Mouse (Mus musculus) intestine, embryonic 16.5 days (tissue): Measurements from ENCODE around the gene Mapk8ip1. TPM values are rescaled to one million over a fixed set of nuclear protein-coding genes. Genes with fewer than 3 reads are reported as not detected.

Experiments
- ATAC-seq: fragments of 200-750 bp; cut with Nextera tagmentation; 2 replicates; pipeline ENCODE4 v1.8.0; 2017; ENCODE audit warnings: moderate TSS enrichment, moderate library complexity
- H3K27ac ChIP-seq: fragments of 300-500 bp; sonication (generic); 2 replicates; pipeline ENCODE4 v1.5.1; 2014; ENCODE audit warnings: mild to moderate bottlenecking, low read length
- H3K27me3 ChIP-seq: fragments of 300-500 bp; sonication (generic); replicated peaks from 2 replicates; pipeline ENCODE4 v1.6.1; 2014; ENCODE audit warnings: low read length, control low read depth, mixed read lengths; ENCODE audit not compliant: control insufficient read depth, insufficient read depth
- H3K36me3 ChIP-seq: fragments of 300-500 bp; sonication (generic); 2 replicates; pipeline ENCODE4 v1.6.1; 2014; ENCODE audit warnings: low read length, control low read depth; ENCODE audit not compliant: control insufficient read depth, insufficient read depth
- H3K4me1 ChIP-seq: fragments of 300-500 bp; sonication (generic); 2 replicates; pipeline ENCODE4 v1.6.1; 2014; ENCODE audit warnings: low read length, control low read depth, mixed read lengths; ENCODE audit not compliant: control insufficient read depth, insufficient read depth
- H3K4me2 ChIP-seq: fragments of 300-500 bp; sonication (generic); 2 replicates; pipeline ENCODE4 v1.6.1; 2014; ENCODE audit warnings: low read depth, low read length, control low read depth
- H3K4me3 ChIP-seq: fragments of 300-500 bp; sonication (generic); 2 replicates; pipeline ENCODE4 v1.5.1; 2014; ENCODE audit warnings: mild to moderate bottlenecking, low read length
- H3K9ac ChIP-seq: fragments of 300-500 bp; sonication (generic); 2 replicates; pipeline ENCODE4 v1.6.1; 2014; ENCODE audit warnings: low read depth, low read length
- H3K9me3 ChIP-seq: fragments of 300-500 bp; sonication (generic); 2 replicates; pipeline ENCODE4 v1.6.1; 2016; ENCODE audit warnings: low read length, control low read depth; ENCODE audit not compliant: control insufficient read depth
- WGBS: fragments of 180-500 bp; shearing (Covaris S2); extraction: QIAGEN DNeasy Blood & Tissue Kit; methylation state at CpG from one replicate; pipeline ENCODE4 v1.1.7; 2014; 5-methylcytosine and 5-hydroxymethylcytosine counted together
- polyA plus RNA-seq: library from polyadenylated mRNA; unstranded; fragments of >200 nt; fragmentation: Nextera tagmentation; extraction: Ambion mirVana; gene quantifications from 2 replicates; pipeline ENCODE4 v1.2.1, GENCODE M21; 2015

Mapk8ip1 gene
- polyA plus RNA-seq, 1 experiment from 2014 or later = 10.6 TPM

DNA sequence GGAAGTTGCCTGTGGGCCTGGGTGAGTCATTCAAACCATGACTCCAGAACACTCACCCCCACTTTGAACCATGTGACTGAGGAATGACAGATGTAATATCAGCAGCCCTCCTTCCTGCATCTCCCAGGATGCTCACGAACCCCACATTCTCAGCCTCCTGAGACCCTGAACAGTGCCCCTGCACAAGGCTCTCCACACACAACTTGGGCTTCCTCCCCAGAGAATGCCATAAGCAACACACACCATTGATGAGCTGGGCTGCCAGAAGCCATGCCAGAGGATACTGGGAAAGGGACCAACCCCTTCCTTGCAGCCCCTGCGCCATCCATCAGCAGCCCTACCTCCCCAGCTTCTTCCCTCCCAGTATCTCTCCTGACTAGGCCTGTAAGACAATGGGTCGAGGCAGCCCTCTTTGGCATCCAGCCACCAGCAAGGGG lies 13.0 kb downstream of the Mapk8ip1 start:
- Histone ChIP-seq H3K36me3 (0 out of 2 replicates have a peak, but pooled peaks cover 3% of the 10 kb centered on the region), H3K9ac (peak overlapping the region; percentile 63), H3K4me2 (peak overlapping the region; percentile 64), H3K9me3 (no peaks in the 10 kb centered on the region), H3K27me3 (no peaks in the 10 kb centered on the region), H3K27ac (no peak overlapping the region), H3K4me3 (peak overlapping the region; percentile 60), H3K4me1 (peaks cover 30% of the 10 kb centered on the region)
- no peak for ATAC-seq
- 51% methylated on average over 3 of the region's 3 CpGs for WGBS

DNA sequence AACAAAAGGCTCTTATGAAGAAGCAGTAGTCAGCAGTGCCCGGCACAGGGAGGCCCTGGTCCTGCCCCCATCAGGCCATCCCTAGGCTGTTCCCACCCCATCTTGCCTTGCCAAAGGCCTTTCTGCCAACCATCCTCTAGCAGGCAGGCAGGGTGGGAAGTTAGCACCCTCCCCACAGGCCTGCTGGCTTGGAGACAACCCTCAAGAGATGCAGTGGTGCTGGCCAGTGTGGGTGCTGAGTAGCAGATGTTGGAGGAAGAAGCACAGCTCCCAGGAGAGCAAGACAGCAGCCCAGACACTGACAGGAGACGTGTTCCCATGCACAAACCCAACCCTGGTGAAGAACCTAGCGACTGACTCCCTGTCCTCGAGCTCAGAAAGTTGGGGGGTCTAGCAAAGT lies 13.4 kb downstream of the Mapk8ip1 start:
- Histone ChIP-seq H3K27ac (no peak overlapping the region), H3K27me3 (no peaks in the 10 kb centered on the region), H3K36me3 (0 out of 2 replicates have a peak, but pooled peaks cover 3% of the 10 kb centered on the region), H3K9ac (no peak overlapping the region), H3K9me3 (no peaks in the 10 kb centered on the region), H3K4me2 (no peak overlapping the region), H3K4me3 (no peak overlapping the region), H3K4me1 (peaks cover 30% of the 10 kb centered on the region)
- 78% methylated on average over 4 of the region's 4 CpGs for WGBS
- ATAC-seq = no peak

DNA sequence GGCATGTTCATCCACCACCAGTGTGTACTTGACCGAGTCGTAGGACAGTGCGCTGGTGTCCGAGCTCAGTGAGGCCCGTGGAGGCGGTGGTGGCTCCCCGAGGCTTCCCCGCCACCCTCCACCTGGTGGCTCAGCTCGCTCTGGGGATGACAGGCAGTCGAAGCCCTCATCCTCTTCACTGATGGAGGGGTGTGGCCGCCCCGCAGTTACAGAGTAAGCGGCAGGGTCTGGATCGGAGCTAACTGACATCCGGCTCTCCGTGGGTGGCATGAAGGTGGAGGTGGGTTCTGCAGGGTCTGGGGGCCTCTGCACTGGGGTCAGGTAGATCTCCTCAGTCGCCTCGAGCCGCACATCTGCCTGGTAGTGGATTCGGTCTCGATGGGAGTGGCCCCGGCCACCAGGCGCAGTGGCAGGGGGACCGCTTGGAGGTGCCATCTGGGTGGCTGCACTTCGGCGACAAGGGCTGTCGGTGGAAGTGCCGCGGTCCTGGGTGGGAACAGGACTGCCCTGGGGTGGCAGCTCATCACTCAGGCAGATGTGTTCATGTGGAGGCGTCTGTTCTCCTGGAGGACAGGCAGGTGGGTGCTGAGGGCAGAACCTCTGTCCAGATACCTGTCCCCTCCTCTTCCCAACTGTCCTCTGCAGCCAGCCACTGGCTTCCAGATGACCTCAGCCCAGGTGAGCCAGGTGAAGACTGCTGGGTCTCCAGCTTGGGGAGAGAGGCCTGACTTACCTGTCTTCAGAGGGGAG lies 14.1 kb downstream of the Mapk8ip1 start:
- H3K9ac ChIP-seq = no peak overlapping the region
- peaks cover 25% of the 10 kb centered on the region for H3K4me1 ChIP-seq
- no peak for ATAC-seq
- H3K36me3 ChIP-seq = 0 out of 2 replicates have a peak, but pooled peaks cover 3% of the 10 kb centered on the region
- H3K4me3 ChIP-seq = no peak overlapping the region
- no peak overlapping the region for H3K4me2 ChIP-seq
- no peaks in the 10 kb centered on the region for H3K27me3 ChIP-seq
- H3K27ac ChIP-seq = no peak overlapping the region
- WGBS = 91% methylated on average over 30 of the region's 30 CpGs
- no peaks in the 10 kb centered on the region for H3K9me3 ChIP-seq

DNA sequence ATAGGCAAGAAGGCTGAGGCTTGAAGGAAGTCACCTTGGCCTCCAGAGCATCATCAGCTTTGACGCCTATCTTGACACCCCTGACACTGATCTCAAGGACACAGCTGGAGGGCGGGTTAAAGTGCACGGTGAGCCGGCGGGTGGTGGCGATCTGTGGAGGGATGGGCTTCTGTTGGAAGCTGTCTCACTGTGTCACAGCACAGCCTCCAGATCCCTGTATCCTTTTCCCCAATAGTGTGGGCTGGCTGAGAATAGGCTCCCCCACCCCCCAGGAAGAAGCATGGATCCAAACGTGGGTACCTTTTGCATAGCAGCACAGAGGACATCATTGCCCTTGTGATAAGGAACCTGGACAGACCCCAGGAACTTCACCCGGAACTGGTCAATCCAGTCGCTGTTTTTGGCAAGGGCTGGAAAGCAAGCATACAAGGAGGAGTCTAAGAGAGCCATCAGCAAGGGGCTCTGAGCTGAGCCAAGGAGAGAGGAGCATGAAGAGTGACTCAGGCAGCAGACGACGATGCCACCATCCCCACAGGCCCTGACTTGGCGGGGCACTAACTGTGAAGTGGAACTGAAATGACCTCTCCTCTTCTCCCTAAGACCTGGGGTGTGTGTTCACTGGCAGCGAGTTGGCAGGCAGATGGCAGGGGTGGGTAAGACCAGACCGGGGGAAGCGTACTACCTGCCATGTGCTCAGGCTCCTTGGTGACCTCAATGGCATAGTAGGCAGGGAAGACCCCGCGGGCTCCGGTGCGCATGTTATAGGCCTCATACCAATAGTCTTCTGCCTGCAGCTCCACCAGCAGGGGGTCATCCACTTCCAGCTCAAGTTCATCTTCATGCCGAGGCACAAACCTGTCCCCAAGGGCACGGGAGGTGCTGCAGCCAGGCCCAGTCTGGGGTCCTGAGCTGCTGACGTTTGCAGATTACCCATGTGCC lies 15.7 kb downstream of the Mapk8ip1 start:
- Histone ChIP-seq H3K27me3 (no peaks in the 10 kb centered on the region), H3K27ac (no peak overlapping the region), H3K4me3 (no peak overlapping the region), H3K9ac (no peak overlapping the region), H3K4me1 (peaks cover 16% of the 10 kb centered on the region), H3K4me2 (no peak overlapping the region), H3K9me3 (no peaks in the 10 kb centered on the region), H3K36me3 (0 out of 2 replicates have a peak, but pooled peaks cover 3% of the 10 kb centered on the region)
- 83% methylated on average over 22 of the region's 22 CpGs for WGBS
- no peak for ATAC-seq

DNA sequence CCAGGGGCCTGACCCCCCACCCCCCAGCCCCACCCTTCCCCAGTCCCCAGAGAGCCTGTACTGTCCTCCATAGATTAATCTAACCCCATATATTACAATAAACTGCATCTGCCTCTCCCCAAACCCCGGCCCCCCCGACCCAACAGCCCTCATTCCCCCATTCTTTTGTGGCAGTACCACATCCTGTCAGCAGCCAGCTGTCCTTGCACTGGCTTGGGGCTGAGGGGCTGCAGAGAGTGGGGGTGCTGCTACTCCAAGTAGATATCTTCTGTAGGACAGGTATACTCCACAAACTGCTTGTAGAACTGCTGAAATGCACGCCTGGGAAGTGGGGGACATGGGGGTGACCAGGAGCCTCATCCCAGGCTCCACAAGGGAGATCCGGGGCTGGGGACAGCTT lies 17.0 kb downstream of the Mapk8ip1 start:
- no peak overlapping the region for H3K27ac ChIP-seq
- no peaks in the 10 kb centered on the region for H3K27me3 ChIP-seq
- peaks cover 12% of the 10 kb centered on the region for H3K4me1 ChIP-seq
- peaks cover 7% of the 10 kb centered on the region; the same call in 1 of the 2 replicates for H3K36me3 ChIP-seq
- no peak overlapping the region for H3K4me2 ChIP-seq
- WGBS = 71% methylated on average over 4 of the region's 4 CpGs
- no peak for ATAC-seq
- no peaks in the 10 kb centered on the region for H3K9me3 ChIP-seq
- H3K9ac ChIP-seq = no peak overlapping the region
- H3K4me3 ChIP-seq = no peak overlapping the region

DNA sequence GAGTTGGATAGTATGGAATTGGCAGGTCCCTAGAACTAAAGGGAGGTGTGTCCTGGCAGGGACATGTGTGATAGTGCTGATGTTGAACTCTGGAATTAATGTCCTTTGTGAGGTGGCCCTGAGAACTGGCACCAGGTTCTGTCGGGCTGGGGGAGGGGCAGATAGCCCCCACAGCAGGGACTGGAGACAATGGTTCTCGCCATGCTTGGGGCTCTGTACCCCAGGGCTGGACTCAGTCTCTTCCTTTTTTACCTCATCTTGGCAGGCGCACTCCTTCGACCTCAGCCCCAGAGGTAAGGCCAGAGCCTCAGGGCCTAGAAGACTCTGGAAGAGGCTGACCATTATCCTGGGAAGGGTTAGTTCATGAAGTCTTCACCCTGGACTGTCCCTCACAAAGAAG lies 18.3 kb downstream of the Mapk8ip1 start:
- Histone ChIP-seq H3K4me3 (no peak overlapping the region), H3K9ac (no peak overlapping the region), H3K27me3 (no peaks in the 10 kb centered on the region), H3K36me3 (peaks cover 17% of the 10 kb centered on the region; the same call in 1 of the 2 replicates), H3K4me2 (no peak overlapping the region), H3K4me1 (peaks cover 4% of the 10 kb centered on the region; the same call in 1 of the 2 replicates), H3K9me3 (no peaks in the 10 kb centered on the region), H3K27ac (no peak overlapping the region)
- no peak for ATAC-seq
- WGBS = 84% methylated on average over 4 of the region's 4 CpGs

DNA sequence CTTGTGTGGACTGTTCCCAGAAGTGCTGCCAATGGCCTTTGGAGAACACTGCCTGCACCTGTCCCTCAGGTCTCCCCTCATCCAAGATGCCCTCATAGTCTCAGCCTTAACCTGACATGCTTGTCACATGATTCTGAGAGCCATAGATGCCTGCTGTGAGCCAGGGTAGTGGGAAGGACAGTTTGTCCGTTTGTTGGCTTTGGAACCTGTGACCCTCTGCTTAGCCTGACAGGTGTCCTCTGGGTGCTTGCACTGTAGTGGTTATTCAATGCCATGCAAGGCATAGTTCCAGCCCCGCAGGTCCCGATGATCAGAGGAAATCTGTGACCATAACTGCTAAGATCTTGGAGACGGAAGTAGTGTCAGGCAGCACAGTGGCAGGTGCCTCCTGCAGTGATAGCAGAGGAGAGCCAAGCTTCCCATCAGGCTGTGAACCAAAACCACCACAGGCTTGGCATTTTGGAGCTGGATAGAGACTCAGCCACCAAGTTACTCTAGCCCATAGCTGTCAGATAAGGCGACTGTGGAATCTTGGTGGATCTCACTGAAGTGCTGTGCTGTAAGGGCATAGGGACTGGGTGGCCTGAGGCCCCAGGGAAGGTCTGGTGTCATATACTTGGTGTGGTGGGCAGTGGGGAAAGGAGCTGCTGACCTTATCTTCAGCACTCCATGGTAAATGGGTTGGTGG lies 19.0 kb downstream of the Mapk8ip1 start, which contains the start of gene 1700029I15Rik:
Gene 1700029I15Rik (plus strand): TSS at position 638 of the 688 bp plus-strand sequence.
- H3K9ac ChIP-seq = no peak within 1 kb of the TSS
- no peaks in the 10 kb centered on the region for H3K9me3 ChIP-seq
- WGBS = 85% methylated on average over 5 of the region's 5 CpGs
- H3K4me2 ChIP-seq = no peak within 1 kb of the TSS
- H3K27me3 ChIP-seq = no peaks in the 10 kb centered on the region
- peaks cover 20% of the 10 kb centered on the region; the same call in 1 of the 2 replicates for H3K36me3 ChIP-seq
- H3K27ac ChIP-seq = no peak within 1 kb of the TSS
- no peak within 1 kb of the TSS for H3K4me3 ChIP-seq
- no peaks in the 10 kb centered on the region for H3K4me1 ChIP-seq
- no peak for ATAC-seq

DNA sequence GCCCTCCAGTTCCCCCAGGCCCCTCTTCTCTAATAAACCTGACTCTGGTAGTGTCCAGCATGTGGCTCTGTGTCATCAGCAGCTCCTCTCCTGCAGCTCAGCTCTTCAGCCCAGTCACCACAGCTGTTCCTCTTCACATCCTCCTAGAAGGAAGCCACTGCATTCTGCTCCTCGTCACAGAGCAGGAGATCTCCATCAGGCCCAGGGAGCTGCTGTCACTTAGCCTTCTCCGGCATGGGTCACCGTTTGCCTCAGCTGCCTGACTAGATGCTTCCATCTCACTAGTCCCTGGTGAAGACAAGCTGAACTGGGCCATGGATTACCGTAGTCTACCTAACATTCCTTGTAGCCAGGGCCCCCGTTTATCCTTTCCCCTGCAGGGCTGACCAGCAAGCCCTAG lies 19.9 kb downstream of the Mapk8ip1 start:
- Histone ChIP-seq H3K4me3 (no peak overlapping the region), H3K27ac (no peak overlapping the region), H3K4me1 (peaks cover 4% of the 10 kb centered on the region), H3K36me3 (peaks cover 18% of the 10 kb centered on the region; the same call in 1 of the 2 replicates), H3K27me3 (no peaks in the 10 kb centered on the region), H3K9ac (no peak overlapping the region), H3K4me2 (no peak overlapping the region), H3K9me3 (no peaks in the 10 kb centered on the region)
- WGBS = 74% methylated on average over 5 of the region's 5 CpGs
- no peak for ATAC-seq
